Mouse (Mus musculus): ENCODE data around the gene Mccc2. TPM values are rescaled to one million over a fixed set of nuclear protein-coding genes. Genes with fewer than 3 reads are reported as not detected.

Mccc2 gene
- total RNA-seq (2023): 14.6 TPM

DNA sequence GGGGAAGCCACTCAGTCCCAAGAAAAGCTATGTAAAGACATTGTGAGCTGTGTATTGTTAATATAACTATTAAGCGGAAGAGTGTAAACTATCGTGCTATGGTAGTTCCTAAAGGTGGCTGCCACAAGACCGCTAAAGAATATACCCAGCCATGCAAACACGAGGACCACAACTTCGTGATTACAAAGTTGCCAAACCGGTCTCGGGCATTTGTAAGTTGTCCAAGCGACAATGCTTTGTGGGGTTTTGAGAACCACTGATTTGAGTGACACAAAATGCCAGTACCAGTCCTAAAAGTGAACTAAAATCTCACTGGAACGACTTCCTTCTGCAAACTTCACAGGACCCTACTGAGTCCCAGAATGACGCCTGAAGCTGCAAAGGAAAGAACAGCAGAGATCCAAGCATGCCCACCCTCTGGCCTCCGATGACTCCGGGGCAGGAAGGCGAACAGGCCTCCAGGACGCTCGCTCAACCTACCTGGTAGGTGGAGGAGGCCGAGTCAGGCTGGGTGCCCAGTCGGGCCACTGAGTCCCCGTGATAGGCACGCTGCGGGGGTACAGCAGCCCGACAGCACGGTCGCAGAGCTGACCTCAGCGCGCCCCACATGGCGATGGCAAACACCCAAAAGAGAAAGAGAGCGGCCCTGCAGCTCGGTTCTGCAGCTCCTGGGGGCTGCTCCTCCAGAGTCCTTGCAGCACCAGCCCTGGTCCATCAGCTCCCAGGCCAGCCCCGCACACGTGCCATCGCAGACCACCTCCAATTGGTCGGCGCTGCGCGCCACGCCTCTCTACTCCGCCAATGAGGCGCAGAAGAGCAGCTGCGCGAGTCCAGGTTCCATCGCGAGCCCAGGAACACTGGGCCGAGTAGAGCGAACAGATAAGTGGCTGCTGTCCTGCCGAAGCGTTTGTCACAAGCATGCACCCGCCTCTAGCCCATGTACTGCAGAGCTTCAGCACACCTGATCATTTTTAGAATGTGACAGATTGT is at the start of gene Mccc2:
Mccc2 (minus strand) TSS at position 734 of the 990 bp plus-strand sequence.

DNA sequence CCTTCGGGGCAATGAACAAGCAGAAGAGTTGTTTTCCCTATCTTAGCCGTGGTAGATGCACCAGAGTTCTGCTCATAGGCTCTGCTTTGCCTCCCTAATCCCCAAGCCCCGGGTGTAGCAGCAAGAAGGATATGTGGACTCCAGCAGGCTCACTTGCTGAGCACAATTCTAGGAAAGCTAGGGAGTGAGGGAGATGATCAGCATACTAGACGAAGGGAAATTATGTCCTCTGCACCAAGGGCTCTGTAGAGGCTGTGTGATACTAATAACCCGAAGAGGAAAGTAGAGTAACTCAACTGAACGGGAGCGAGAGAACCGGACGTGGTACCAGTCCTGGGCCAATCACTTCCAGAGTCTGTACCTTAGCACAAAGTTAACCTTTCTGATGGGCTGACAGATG is 114.5 kb downstream of the Mccc2 start, which contains the start of gene Cartpt:
Cartpt (minus strand) TSS at position 127 of the 400 bp plus-strand sequence.

Other genes with a start within 250 kb of the Mccc2 start
- gene Cartpt, start 114.5 kb downstream of the Mccc2 start, total RNA-seq (2023): not detected
- gene Bdp1, start 88.4 kb upstream of the Mccc2 start, total RNA-seq (2023): 77.8 TPM
- gene Serf1, start 92.4 kb upstream of the Mccc2 start, total RNA-seq (2023): 2.0 TPM
- 78.6 TPM for gene Smn1, start 109.2 kb upstream of the Mccc2 start, total RNA-seq (2023)
- gene Naip2, start 186.5 kb upstream of the Mccc2 start, total RNA-seq (2023): 1.4 TPM
- gene Naip5, start 230.7 kb upstream of the Mccc2 start, total RNA-seq (2023): 0.62 TPM

Data from CD4-positive naive resting alpha-beta T cell, adult 57 days (primary cell).